8 mouse cellular contexts compared by ENCODE assay signal in genomic region chr2:91035385-91035784, GRCm38 (mm10). TPM values are rescaled to one million over a fixed set of nuclear protein-coding genes. Genes with fewer than 3 reads are reported as not detected.
A peak's percentile ranks its signal among the peaks of the same experiment; 100 is the strongest.
DNase-seq lines count a peak whose midpoint lies in the region; ATAC-seq and TF ChIP-seq lines count a peak whose summit lies in the region.

Gene Rapsn (plus strand): TSS chr2:91035620.

- no peak within 1 kb of the TSS for H3K27ac ChIP-seq in intestine, embryonic 15.5 days
- H3K27ac ChIP-seq in intestine, postnatal 0 days (ENCODE audit: low read depth, low read length), result no peak within 1 kb of the TSS
- H3K27ac ChIP-seq in kidney, embryonic 16.5 days (ENCODE audit: low read length), result no peak within 1 kb of the TSS
- no peak within 1 kb of the TSS for H3K27ac ChIP-seq in hindbrain, embryonic 11.5 days (ENCODE audit: low read depth, low read length)

- H3K27me3 ChIP-seq in intestine, embryonic 15.5 days (replicated peaks), result no peaks in the 10 kb centered on the region
- H3K27me3 ChIP-seq in intestine, postnatal 0 days (replicated peaks; ENCODE audit: control insufficient read depth, insufficient read depth, low read length), result no peaks in the 10 kb centered on the region
- no peaks in the 10 kb centered on the region for H3K27me3 ChIP-seq in kidney, embryonic 16.5 days (ENCODE audit: insufficient read depth, low read length)
- H3K27me3 ChIP-seq in hindbrain, embryonic 11.5 days (ENCODE audit: control insufficient read depth, insufficient read depth, low read length), result no peaks in the 10 kb centered on the region

- peak in 1 of 2 experiments; percentile 67 for DNase-seq in gastrocnemius, postnatal 4 days (ENCODE audit: low spot score in 2 of 2)
- peak; percentile 30 for DNase-seq in mesoderm, embryonic 11.5 days (ENCODE audit: low read depth, low spot score)
- no peak for DNase-seq in urinary bladder, postnatal 25 days (ENCODE audit: low spot score)
- DNase-seq in hindbrain, embryonic 11.5 days (ENCODE audit: low spot score), result no peak

- H3K4me1 ChIP-seq in intestine, embryonic 15.5 days (replicated peaks), result no peaks in the 10 kb centered on the region
- H3K4me1 ChIP-seq in intestine, postnatal 0 days (replicated peaks; ENCODE audit: control insufficient read depth, insufficient read depth, low read length), result no peaks in the 10 kb centered on the region
- no peaks in the 10 kb centered on the region for H3K4me1 ChIP-seq in kidney, embryonic 16.5 days (ENCODE audit: insufficient read depth, low read length)
- H3K4me1 ChIP-seq in hindbrain, embryonic 11.5 days (replicated peaks; ENCODE audit: control insufficient read depth, insufficient read depth, low read length), result no peaks in the 10 kb centered on the region

- H3K4me2 ChIP-seq in intestine, embryonic 15.5 days (replicated peaks), result no peak within 1 kb of the TSS
- H3K4me2 ChIP-seq in intestine, postnatal 0 days (replicated peaks; ENCODE audit: low read depth), result no peak within 1 kb of the TSS
- no peak within 1 kb of the TSS for H3K4me2 ChIP-seq in kidney, embryonic 16.5 days (replicated peaks; ENCODE audit: low read depth, low read length)
- no peak within 1 kb of the TSS for H3K4me2 ChIP-seq in hindbrain, embryonic 11.5 days (replicated peaks; ENCODE audit: low read depth, low read length)

- no peaks in the 10 kb centered on the region for H3K36me3 ChIP-seq in intestine, embryonic 15.5 days
- no peaks in the 10 kb centered on the region for H3K36me3 ChIP-seq in intestine, postnatal 0 days (ENCODE audit: control insufficient read depth, insufficient read depth)
- H3K36me3 ChIP-seq in kidney, embryonic 16.5 days (ENCODE audit: insufficient read depth, low read length), result no peaks in the 10 kb centered on the region
- no peaks in the 10 kb centered on the region for H3K36me3 ChIP-seq in hindbrain, embryonic 11.5 days (ENCODE audit: control insufficient read depth, insufficient read depth, low read length)

- no peaks in the 10 kb centered on the region for H3K9me3 ChIP-seq in intestine, embryonic 15.5 days
- H3K9me3 ChIP-seq in intestine, postnatal 0 days (ENCODE audit: control insufficient read depth), result no peaks in the 10 kb centered on the region
- no peaks in the 10 kb centered on the region for H3K9me3 ChIP-seq in kidney, embryonic 16.5 days (ENCODE audit: low read length)
- no peaks in the 10 kb centered on the region for H3K9me3 ChIP-seq in hindbrain, embryonic 11.5 days (ENCODE audit: control insufficient read depth, low read length)

- no peak within 1 kb of the TSS for H3K4me3 ChIP-seq in intestine, embryonic 15.5 days (replicated peaks)
- H3K4me3 ChIP-seq in intestine, postnatal 0 days (ENCODE audit: low read depth, low read length), result no peak within 1 kb of the TSS
- no peak within 1 kb of the TSS for H3K4me3 ChIP-seq in kidney, embryonic 16.5 days (ENCODE audit: low read length)
- no peak within 1 kb of the TSS for H3K4me3 ChIP-seq in hindbrain, embryonic 11.5 days (ENCODE audit: low read depth, low read length)

- ATAC-seq in intestine, embryonic 15.5 days, result peak; percentile 75
- no peak; the same call in 1 of the 2 replicates for ATAC-seq in intestine, postnatal 0 days
- ATAC-seq in kidney, embryonic 16.5 days (ENCODE audit: low FRiP score, low TSS enrichment), result 0 out of 2 replicates have a peak, but pooled peaks have one; percentile 16
- ATAC-seq in hindbrain, embryonic 11.5 days (ENCODE audit: low FRiP score), result no peak
- ATAC-seq in inflammation-experienced regulatory T-cells, adult 6 months, result no peak

- TF ChIP-seq CTCF in intestine, postnatal 0 days (IDR thresholded peaks at IDR 0.05; ENCODE audit: low read depth), result no peak

- no peak within 1 kb of the TSS for H3K9ac ChIP-seq in intestine, embryonic 15.5 days
- H3K9ac ChIP-seq in intestine, postnatal 0 days (ENCODE audit: low read depth, low read length), result no peak within 1 kb of the TSS
- H3K9ac ChIP-seq in kidney, embryonic 16.5 days (replicated peaks; ENCODE audit: low read length), result no peak within 1 kb of the TSS; the same call in 1 of the 2 replicates
- no peak within 1 kb of the TSS for H3K9ac ChIP-seq in hindbrain, embryonic 11.5 days (ENCODE audit: low read depth, low read length)

- 45% methylated on average over 9 of the region's 9 CpGs for WGBS in intestine, embryonic 15.5 days
- 55% methylated on average over 9 of the region's 9 CpGs for WGBS in intestine, postnatal 0 days
- 62% methylated on average over 9 of the region's 9 CpGs for WGBS in kidney, embryonic 16.5 days
- WGBS in hindbrain, embryonic 11.5 days, result 68% methylated on average over 9 of the region's 9 CpGs

RNA-seq across cellular contexts. Expression of gene Rapsn, which starts in this region (rescaled TPM):
- polyA plus RNA-seq in intestine, embryonic 15.5 days (2015; fragmentation: Nextera tagmentation; extraction: Ambion mirVana), result 1.2 and 1.5 TPM in 2 replicates
- polyA plus RNA-seq in intestine, postnatal 0 days (2015; fragmentation: Nextera tagmentation; extraction: Ambion mirVana), result 0.50 and 0.55 TPM in 2 replicates
- total RNA-seq in gastrocnemius, postnatal 4 days (2021), result 10 to 100 TPM; 37.6 to 45.0 TPM
- polyA plus RNA-seq in kidney, embryonic 16.5 days (2015; fragmentation: Nextera tagmentation; extraction: Ambion mirVana), result 2.4 and 3.0 TPM in 2 replicates
- polyA plus RNA-seq in hindbrain, embryonic 11.5 days (2014; fragmentation: Nextera tagmentation; extraction: Ambion mirVana), result 0.60 and 1.4 TPM in 2 replicates
- polyA plus RNA-seq in inflammation-experienced regulatory T-cells, adult 6 months (2017; shearing (Covaris generic)), result 1 to 10 TPM; 2.0 to 4.7 (median 4.6) TPM

Comparison
In these comparisons a context has a peak if more than half of its experiments do, and no peak if none do; other contexts are left out.
1. ATAC-seq: peak in intestine, embryonic 15.5 days (single experiment) and kidney, embryonic 16.5 days (single experiment); none in intestine, postnatal 0 days (single experiment), hindbrain, embryonic 11.5 days (single experiment) and inflammation-experienced regulatory T-cells, adult 6 months (single experiment).